Mouse (Mus musculus) forebrain, postnatal 0 days (tissue): ENCODE data around the gene AL732309.1. TPM values are rescaled to one million over a fixed set of nuclear protein-coding genes. Genes with fewer than 3 reads are reported as not detected.

Experiments used
- ATAC-seq: fragments of 200-750 bp; cut with Nextera tagmentation; 2 replicates; pipeline ENCODE4 v1.8.0; 2017; ENCODE audit warnings: mild to moderate bottlenecking, moderate library complexity
- DNase-seq: peaks from one replicate; pipeline ENCODE4 v3.0.0-alpha.2; 2015
- H3K27ac ChIP-seq: fragments of 300-500 bp; sonication (generic); 2 replicates; pipeline ENCODE4 v1.5.1; 2014; ENCODE audit warnings: low read depth, mild to moderate bottlenecking, antibody characterized with exemption, low read length, moderate library complexity, mixed read lengths
- H3K27me3 ChIP-seq: fragments of 300-500 bp; sonication (generic); 2 replicates; pipeline ENCODE4 v1.6.1; 2014; ENCODE audit warnings: mild to moderate bottlenecking, low read length, mixed read lengths; ENCODE audit not compliant: insufficient read depth
- H3K36me3 ChIP-seq: fragments of 300-500 bp; sonication (generic); 2 replicates; pipeline ENCODE4 v1.6.1; 2014; ENCODE audit warnings: mild to moderate bottlenecking, moderate library complexity; ENCODE audit not compliant: insufficient read depth
- H3K4me1 ChIP-seq: fragments of 300-500 bp; sonication (generic); 2 replicates; pipeline ENCODE4 v1.6.1; 2014; ENCODE audit warnings: antibody characterized with exemption; ENCODE audit not compliant: insufficient read depth
- H3K4me2 ChIP-seq: fragments of 300-500 bp; sonication (generic); 2 replicates; pipeline ENCODE4 v1.6.1; 2014; ENCODE audit warnings: low read depth, mild to moderate bottlenecking, moderate library complexity
- H3K4me3 ChIP-seq: fragments of 300-500 bp; sonication (generic); 2 replicates; pipeline ENCODE4 v1.5.1; 2014; ENCODE audit warnings: low read depth, low read length, mixed read lengths
- H3K9ac ChIP-seq: fragments of 300-500 bp; sonication (generic); 2 replicates; pipeline ENCODE4 v1.6.1; 2014; ENCODE audit warnings: mild to moderate bottlenecking
- H3K9me3 ChIP-seq: fragments of 300-500 bp; sonication (generic); 2 replicates; pipeline ENCODE4 v1.6.1; 2016; ENCODE audit warnings: low read length
- CTCF ChIP-seq: sonication (generic); IDR thresholded peaks from 2 replicates; pipeline ENCODE4 v1.5.1; 2016; ENCODE audit warnings: antibody characterized with exemption, control low read depth, low read depth
- WGBS: fragments of 180-500 bp; shearing (Covaris S2); extraction: QIAGEN DNeasy Blood & Tissue Kit; methylation state at CpG from one replicate; pipeline ENCODE4 v1.1.7; 2014; 5-methylcytosine and 5-hydroxymethylcytosine counted together
- polyA plus RNA-seq: library from polyadenylated mRNA; unstranded; fragments of >200 nt; fragmentation: Nextera tagmentation; extraction: Ambion mirVana; gene quantifications from 2 replicates; pipeline ENCODE4 v1.2.1, GENCODE M21; 2015
- total RNA-seq: library from RNA; depleted of rRNA; stranded (reverse); fragments of >200 nt; gene quantifications from 2 replicates; pipeline ENCODE4 v1.2.3, GENCODE M21; 2014

Gene AL732309.1
- total and polyA plus RNA-seq, 2 experiments from 2014 or later = 3.0 to 10.1 TPM

- WGBS = 98% methylated on average over 2 of the region's 2 CpGs
- no peak for ATAC-seq
- no peaks in the 10 kb centered on the region for H3K9me3 ChIP-seq
- no peak for DNase-seq
- H3K4me2 ChIP-seq = no peak overlapping the region
- peaks cover 51% of the 10 kb centered on the region for H3K36me3 ChIP-seq
- TF ChIP-seq CTCF = no peak
- H3K27me3 ChIP-seq = peaks cover 11% of the 10 kb centered on the region; the same call in 1 of the 2 replicates
- no peak overlapping the region for H3K9ac ChIP-seq
- no peak overlapping the region for H3K4me3 ChIP-seq
- no peak overlapping the region for H3K27ac ChIP-seq
- peaks cover 4% of the 10 kb centered on the region; the same call in 1 of the 2 replicates for H3K4me1 ChIP-seq
Observed at GRCm38 (mm10) chr2:25285551-25285950, 38.9 kb upstream of the AL732309.1 start.

DNA sequence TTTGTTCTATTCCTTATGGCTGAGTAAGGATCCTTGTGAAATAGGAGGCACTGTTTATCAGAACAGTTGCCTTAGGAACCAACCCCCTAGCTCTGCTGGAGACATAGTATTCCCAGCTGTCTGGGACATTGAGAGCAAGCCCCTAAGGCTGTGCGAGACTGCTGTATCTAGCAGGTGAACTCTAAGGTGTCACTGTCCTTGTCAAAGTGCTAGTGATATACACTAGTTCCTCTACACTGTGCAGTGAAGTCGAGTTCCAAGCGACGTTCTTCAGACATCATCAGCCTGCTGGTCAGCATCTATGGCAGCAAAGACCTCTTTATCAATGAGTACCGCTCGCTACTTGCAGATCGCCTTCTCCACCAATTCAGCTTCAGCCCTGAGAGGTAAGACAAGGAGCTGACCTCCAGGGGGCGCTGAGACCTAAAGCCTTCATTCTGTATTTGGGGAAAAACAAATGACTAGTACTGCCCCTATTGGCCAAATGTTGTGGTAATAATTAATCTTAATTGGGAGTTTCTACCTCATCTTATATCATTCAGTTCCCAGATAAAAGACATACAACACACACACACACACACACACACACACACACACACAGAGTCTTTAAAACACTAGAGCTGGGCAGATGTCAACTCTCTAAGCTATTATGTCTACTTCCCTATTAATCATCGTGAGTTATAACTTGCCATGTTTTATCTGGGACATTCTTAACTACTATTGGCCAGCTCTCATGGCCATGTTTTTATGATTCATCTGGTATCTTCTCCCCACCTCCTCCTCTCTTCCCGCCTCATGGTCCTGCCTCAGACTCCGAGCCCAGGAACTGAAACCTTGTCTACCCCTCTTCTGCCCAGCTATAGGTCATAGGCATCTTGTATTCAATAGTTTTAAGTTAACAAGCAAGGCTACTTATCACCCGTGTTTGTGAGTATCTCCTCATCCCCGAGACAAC is 32.5 kb upstream of the AL732309.1 start:
- Histone ChIP-seq H3K9ac (no peak overlapping the region), H3K9me3 (no peaks in the 10 kb centered on the region), H3K36me3 (peaks cover 94% of the 10 kb centered on the region), H3K27me3 (no peaks in the 10 kb centered on the region), H3K4me3 (no peak overlapping the region), H3K4me2 (no peak overlapping the region), H3K27ac (no peak overlapping the region), H3K4me1 (no peaks in the 10 kb centered on the region)
- peak; percentile 85 for TF ChIP-seq CTCF
- WGBS = 60% methylated on average over 13 of the region's 13 CpGs
- ATAC-seq (peak; percentile 77), DNase-seq (peak; percentile 85)

DNA sequence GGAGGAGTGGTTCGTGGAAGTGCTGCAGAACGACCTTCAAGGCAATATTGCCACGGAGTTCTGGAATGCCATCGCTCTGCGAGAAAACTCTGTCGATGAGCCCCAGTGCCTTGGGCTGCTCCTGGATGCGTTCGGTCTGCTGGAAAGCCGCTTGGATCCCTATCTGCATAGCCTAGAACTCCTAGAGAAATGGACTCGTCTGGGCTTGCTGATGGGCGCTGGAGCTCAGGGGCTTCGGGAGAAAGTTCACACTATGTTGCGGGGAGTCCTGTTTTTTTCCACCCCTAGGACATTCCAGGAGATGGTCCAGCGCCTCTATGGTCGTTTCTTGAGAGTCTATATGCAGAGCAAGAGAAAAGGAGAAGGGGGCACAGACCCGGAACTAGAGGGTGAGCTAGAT is 26.3 kb upstream of the AL732309.1 start:
- H3K36me3 ChIP-seq = peaks cover 62% of the 10 kb centered on the region
- DNase-seq = no peak
- peak overlapping the region; percentile 92 for H3K4me3 ChIP-seq
- peaks cover 19% of the 10 kb centered on the region for H3K4me1 ChIP-seq
- H3K9me3 ChIP-seq = no peaks in the 10 kb centered on the region
- no peak for TF ChIP-seq CTCF
- no peak overlapping the region for H3K27ac ChIP-seq
- H3K9ac ChIP-seq = peak overlapping the region; percentile 81
- H3K27me3 ChIP-seq = no peaks in the 10 kb centered on the region
- WGBS = 43% methylated on average over 16 of the region's 16 CpGs
- no peak for ATAC-seq
- H3K4me2 ChIP-seq = peak overlapping the region; percentile 97

DNA sequence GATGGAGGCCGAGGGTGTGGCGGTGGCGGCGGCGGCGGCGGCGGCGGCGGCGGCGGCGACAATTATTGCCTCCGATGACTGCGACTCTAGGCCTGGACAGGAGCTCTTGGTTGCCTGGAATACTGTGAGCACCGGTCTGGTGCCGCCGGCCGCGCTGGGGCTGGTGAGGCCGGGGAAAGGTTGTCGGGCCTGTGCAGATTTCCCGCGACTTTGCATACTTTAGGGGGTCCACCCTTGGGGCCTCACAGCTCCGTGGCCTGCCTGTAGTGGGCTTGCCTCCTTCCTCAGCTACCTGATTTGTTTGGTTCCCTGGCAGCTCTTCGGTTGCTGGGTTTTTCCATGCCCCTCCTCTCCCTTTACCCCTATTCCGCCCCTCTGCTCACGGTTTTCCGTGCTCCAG is 25.9 kb upstream of the AL732309.1 start:
- H3K4me2 ChIP-seq = peak overlapping the region; percentile 97
- H3K27me3 ChIP-seq = no peaks in the 10 kb centered on the region
- no peaks in the 10 kb centered on the region for H3K9me3 ChIP-seq
- under 1% methylated on average over 17 of the region's 29 CpGs for WGBS
- ATAC-seq (peak; percentile 59), DNase-seq (no peak)
- H3K4me3 ChIP-seq = peak overlapping the region; percentile 92
- peak overlapping the region; percentile 64; the same call in 1 of the 2 replicates for H3K27ac ChIP-seq
- H3K4me1 ChIP-seq = peaks cover 19% of the 10 kb centered on the region
- TF ChIP-seq CTCF = no peak
- peak overlapping the region; percentile 81 for H3K9ac ChIP-seq
- H3K36me3 ChIP-seq = peaks cover 60% of the 10 kb centered on the region

DNA sequence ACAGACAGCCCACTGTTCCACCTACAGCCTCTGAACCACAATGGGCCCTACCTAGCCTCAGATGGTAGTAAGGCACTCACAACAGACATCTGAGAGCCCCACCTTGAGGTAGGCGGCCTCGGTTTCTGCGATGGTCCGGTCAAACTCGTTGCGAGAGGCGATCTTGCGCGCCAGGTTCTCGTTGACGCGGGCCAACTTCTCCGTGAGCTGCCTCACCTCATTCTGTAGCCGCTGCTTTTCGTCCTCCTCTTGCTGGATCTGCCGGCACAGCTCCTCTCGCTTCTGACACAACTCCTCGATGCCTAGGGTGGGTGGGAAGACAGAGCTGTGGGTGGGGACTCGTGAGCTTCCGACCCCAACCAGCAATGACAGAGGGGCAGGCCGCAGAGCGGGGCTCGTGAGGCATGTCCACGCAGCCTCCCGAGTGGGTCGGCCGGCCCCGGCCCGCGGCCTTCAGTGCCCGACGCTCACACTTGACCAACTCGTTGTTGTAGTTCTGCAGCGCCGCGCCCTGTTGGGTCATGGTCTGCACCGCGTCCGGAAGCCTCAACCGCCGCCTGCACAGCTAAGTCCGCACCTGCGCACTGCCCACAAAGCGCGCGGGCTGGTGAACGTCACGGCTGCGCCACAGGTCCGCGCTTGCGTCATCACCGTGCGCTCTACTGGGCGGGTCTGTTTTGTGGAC is 25.3 kb upstream of the AL732309.1 start, which contains the start of the genes Ssna1 and Anapc2:
Ssna1 (minus strand) TSS at position 612 of the 685 bp plus-strand sequence.
Anapc2 (plus strand) TSS at position 652 of the 685 bp plus-strand sequence.
- Histone ChIP-seq H3K27me3 (no peaks in the 10 kb centered on the region), H3K9me3 (no peaks in the 10 kb centered on the region), H3K4me3 (peak within 1 kb of the TSS; percentile 92), H3K27ac (peak within 1 kb of the TSS; percentile 70), H3K36me3 (peaks cover 54% of the 10 kb centered on the region), H3K4me2 (peak within 1 kb of the TSS; percentile 97), H3K4me1 (peaks cover 19% of the 10 kb centered on the region), H3K9ac (peak within 1 kb of the TSS; percentile 81)
- under 1% methylated on average over 51 of the region's 55 CpGs for WGBS
- DNase-seq (peak; percentile 99), ATAC-seq (peak; percentile 98)
- peak; percentile 43 for TF ChIP-seq CTCF

GRCm38 (mm10) chr2:25267746-25268309 is 21.2 kb upstream of the AL732309.1 start:
- WGBS = 78% methylated on average over 4 of the region's 4 CpGs
- Histone ChIP-seq H3K27me3 (no peaks in the 10 kb centered on the region), H3K36me3 (peaks cover 25% of the 10 kb centered on the region), H3K27ac (no peak overlapping the region), H3K4me3 (no peak overlapping the region), H3K4me2 (no peak overlapping the region), H3K9me3 (no peaks in the 10 kb centered on the region), H3K4me1 (peaks cover 42% of the 10 kb centered on the region), H3K9ac (no peak overlapping the region)
- DNase-seq (no peak), ATAC-seq (no peak)
- no peak for TF ChIP-seq CTCF
